Mouse (Mus musculus) olfactory bulb, adult 2 months (tissue): ENCODE data around the gene Gpr108.

ENCODE experiments used
- CTCF ChIP-seq: fragments of 200-500 bp; IDR thresholded peaks from 2 replicates; pipeline ENCODE4 v1.5.1; 2012; ENCODE audit warnings: low read depth, mild to moderate bottlenecking, low read length, moderate library complexity; ENCODE audit not compliant: insufficient read depth
- POLR2A ChIP-seq: fragments of 200-500 bp; IDR thresholded peaks from 2 replicates; pipeline ENCODE4 v1.6.1; 2012; ENCODE audit warnings: mild to moderate bottlenecking, low read depth, low read length, moderate library complexity; ENCODE audit not compliant: insufficient read depth

GRCm38 (mm10) chr17:57249186-57250181 is 1.2 kb upstream of the Gpr108 start, which contains the start of gene Trip10:
- no peak for TF ChIP-seq CTCF
- no peak for TF ChIP-seq POLR2A
